Mouse (Mus musculus) small intestine, adult 2 months (tissue): ENCODE measurements around the gene Egflam.

Experiments used
- CTCF ChIP-seq: fragments of 200-500 bp; IDR thresholded peaks from 2 replicates; pipeline ENCODE4 v1.5.1; 2012; ENCODE audit warnings: low read depth, mild to moderate bottlenecking, control low read depth, inconsistent platforms, low read length, moderate library complexity, mixed read lengths; ENCODE audit not compliant: insufficient replicate concordance, insufficient read length; ENCODE audit errors: extremely low read depth
- POLR2A ChIP-seq: fragments of 200-500 bp; IDR thresholded peaks from 2 replicates; pipeline ENCODE4 v1.6.1; 2012; ENCODE audit warnings: low read depth, mild to moderate bottlenecking, control low read depth, inconsistent platforms, low read length, moderate library complexity

DNA sequence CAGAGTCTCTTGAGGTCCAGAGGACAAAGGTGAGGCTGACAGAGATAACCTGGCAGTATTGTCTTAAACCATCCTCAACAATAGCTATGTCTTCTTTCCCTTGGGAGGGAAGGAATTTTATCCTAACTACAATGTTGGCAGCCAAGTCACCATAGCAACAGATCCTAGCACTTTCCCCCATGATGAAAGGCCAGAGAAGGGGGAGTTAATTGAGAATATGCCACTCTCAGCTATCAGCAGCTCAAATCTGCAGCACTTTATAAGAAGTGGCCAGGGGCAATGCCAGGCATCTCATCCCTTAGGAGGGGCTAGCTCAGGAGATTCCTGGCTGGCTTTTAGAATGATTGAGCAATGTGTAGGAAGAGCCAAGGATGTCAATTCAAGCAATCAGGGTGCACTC lies 105.3 kb downstream of the Egflam start:
- no peak for TF ChIP-seq CTCF
- TF ChIP-seq POLR2A = no peak
